Mouse (Mus musculus): ENCODE measurements at regions not wholly inside any gene's neighbourhood (a gene's known extent, or its start where the extent isn't known, plus 50 kb on each side); places are given as distances from the start of the nearest gene placed in this dataset.

- TF ChIP-seq CTCF (IDR thresholded peaks at IDR 0.05): no peak
- TF ChIP-seq EP300 (IDR thresholded peaks at IDR 0.05): no peak
These were observed 174.6 kb upstream of the Pcsk5 start for GRCm38 (mm10) chr19:18012029-18012428.

All from lung, postnatal 0 days (tissue).